Mouse (Mus musculus) large intestine, adult 2 months (tissue): ENCODE data around the gene Auts2. TPM values are rescaled to one million over a fixed set of nuclear protein-coding genes. Genes with fewer than 3 reads are reported as not detected.

Experiments
- DNase-seq: peaks from one replicate; pipeline ENCODE4 v3.0.0-alpha.2; 2012; ENCODE audit warnings: low read depth, low spot score
- WGBS: fragments of 180-500 bp; shearing (Covaris S2); methylation state at CpG from one replicate; pipeline ENCODE4 v1.1.7; 2018; 5-methylcytosine and 5-hydroxymethylcytosine counted together
- polyA plus RNA-seq: library from polyadenylated mRNA; depleted of rRNA; stranded (reverse); fragments of >200 nt; gene quantifications from 2 replicates; pipeline ENCODE4 v1.2.3, GENCODE M21; 2012

The Auts2 gene
- polyA plus RNA-seq, 1 experiment, result 5.9 TPM

DNA sequence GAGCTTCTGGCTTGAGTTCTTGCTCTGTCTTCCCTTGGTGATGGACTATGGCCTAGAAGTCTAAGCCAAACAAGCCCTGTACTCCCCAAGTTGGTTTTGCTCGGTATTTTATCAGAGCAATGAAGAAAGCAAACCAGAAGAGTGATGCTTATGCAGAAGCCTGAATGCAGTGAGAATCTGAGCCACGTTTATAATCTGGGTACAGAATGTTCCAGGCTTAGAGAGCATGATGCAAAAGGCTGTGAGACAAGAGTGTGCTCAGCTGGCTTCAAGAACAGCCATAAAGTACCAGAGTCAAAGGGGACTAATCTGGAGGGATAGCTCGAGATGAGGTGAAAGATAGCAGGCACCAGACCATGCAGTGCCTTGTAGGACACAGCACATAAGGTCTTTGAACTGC lies 205.5 kb downstream of the Auts2 start:
- 54% methylated on average over 3 of the region's 3 CpGs for WGBS
- no peak for DNase-seq

DNA sequence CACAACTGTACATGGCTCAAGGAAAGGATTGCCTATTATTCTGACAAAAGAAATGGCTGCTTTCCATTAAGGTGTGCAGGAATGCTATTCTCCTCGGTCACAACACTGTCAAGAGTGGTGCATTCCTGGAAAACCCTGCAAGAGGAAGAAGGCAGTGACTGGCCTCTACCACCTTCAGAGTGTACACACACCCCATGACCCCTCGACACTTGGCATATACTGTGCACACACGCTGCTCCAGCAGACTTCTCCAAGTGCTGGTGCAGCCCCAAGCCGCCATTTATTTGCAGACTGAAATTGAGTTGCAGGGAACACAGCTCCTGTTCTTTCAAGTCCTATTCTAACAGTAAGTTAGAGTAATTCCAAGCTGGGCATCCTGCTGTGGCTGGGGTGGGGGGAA lies 207.4 kb downstream of the Auts2 start:
- whole genome bisulfite sequencing, result 53% methylated on average over 4 of the region's 4 CpGs
- no peak for DNase-seq

DNA sequence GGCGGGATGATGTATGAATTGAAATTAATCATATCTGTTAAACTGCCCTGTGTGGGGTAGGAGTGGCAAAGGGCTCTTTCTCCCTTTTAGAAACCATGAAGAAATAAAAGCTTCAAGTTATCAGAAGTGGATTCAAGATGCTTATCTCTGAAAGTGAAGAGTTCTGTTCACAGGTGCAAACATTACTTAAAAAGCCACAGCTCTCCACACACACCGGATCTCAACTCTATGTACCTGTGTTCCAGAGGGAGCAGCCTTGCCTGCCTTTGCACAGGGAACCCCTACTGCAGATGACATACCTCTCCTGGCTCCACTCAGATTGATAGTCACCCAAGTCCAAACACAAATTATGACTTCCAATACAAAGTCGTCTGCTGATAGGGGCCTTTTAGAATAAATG lies 208.3 kb downstream of the Auts2 start:
- DNase-seq, result no peak
- WGBS, result 88% methylated on average over 3 of the region's 3 CpGs

DNA sequence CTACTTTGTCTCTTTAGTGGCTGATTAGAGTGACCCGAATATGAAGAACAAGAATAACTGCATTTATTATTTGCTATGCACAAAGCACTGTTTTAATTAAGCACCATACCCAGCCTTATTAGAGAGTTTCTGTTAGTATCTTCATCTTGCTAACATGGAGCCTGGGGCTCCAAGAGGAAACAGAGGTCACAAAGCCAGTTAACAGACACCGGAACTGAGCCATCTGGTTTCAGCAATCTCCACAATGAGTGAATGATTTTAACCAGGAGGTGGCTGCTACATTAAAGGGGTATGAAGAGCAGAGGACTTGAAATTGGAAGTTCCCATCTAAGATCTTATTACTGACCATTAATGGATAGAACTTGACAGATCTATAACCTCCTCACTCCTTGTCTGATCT lies 209.4 kb downstream of the Auts2 start:
- 89% methylated on average over 2 of the region's 2 CpGs for WGBS

DNA sequence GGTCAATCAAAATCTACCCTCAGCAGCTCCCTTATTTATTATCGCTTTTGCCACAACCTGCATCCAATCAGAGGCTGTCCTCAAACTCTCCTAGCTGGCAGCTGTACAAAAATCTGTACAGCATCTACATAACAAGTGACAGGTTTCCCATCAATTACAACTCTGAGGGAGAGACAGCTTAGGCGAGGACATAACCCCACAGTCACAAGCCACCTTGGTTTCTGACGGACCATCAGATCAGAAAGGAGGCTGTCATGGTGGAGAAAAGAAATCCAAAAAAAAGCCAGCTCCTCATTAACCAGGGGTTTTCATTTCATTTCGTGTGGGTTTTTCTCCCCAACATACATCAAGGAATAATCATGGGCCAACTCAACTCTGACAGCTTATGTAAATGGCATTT lies 210.6 kb downstream of the Auts2 start:
- no peak for DNase-seq
- WGBS, result 78% methylated on average over 4 of the region's 4 CpGs

More for the DNA sequence above, 209.4 kb downstream of the Auts2 start:
- no peak for DNase-seq

DNA sequence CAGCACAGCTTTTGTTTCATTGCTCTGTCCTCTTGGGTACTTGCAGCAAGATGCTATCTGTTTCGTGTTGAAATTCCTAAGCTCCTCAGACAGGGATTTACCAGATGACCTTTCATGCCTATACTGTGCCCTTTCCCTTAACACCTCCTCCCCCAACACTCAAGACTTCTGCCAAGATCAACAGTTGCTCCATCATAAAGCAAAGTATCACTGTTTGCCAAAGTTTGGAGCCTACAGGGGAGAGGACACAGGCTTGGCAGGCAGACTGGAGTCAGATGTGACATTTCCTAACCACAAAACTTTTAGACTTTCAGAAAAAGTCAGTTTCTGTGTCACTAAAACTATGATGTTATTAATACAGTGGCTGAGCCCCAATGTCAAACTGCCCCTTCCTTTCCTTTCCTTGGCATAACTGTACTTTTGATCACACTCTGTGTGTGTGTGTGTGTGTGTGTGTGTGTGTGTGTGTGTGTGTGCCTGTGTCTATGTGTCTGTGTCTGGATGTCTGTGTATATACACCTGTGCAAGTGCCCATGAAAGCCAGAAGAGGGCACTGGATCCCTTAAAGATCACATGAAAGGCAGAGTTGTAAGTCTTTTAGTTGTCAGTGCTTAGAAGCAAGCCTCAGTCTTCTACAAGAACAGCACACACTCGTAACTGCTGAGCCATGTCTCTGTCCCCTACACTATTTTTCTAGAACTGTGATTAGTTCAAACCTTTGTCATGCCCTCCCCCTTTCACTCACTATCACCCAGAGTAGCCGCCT lies 213.8 kb downstream of the Auts2 start:
- 65% methylated on average over 3 of the region's 3 CpGs for WGBS
- no peak for DNase-seq

DNA sequence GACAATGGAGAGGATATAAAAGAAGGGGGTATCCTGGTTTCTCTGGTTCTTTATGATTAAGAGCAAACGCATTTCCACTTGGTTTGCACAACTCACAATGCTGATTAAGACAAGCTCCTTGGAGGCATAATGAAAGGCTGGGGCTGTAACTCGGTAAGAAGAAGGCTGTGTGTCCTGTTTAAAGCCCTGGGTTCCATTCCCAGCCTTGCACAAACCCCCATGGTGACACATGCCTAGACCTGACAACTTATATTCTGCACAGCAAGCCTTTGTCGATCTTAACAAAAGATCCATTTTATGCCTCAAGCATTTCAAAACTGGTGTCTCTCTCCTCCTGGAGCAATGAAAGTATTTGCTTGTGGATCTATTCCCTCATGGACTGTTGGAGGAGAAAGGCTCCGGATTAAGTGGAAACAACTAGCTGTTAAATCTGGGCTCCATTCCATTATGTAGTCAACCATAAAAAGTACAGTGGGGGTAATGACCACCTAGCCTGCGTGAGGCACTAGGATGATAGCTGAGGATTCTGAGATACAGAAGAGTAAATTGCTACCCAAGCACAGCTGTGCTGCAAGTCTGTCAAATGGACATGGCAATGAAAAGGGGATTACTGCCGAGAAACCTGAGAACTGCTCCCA lies 218.8 kb downstream of the Auts2 start:
- DNase-seq, result no peak
- WGBS, result 62% methylated on average over 6 of the region's 6 CpGs

DNA sequence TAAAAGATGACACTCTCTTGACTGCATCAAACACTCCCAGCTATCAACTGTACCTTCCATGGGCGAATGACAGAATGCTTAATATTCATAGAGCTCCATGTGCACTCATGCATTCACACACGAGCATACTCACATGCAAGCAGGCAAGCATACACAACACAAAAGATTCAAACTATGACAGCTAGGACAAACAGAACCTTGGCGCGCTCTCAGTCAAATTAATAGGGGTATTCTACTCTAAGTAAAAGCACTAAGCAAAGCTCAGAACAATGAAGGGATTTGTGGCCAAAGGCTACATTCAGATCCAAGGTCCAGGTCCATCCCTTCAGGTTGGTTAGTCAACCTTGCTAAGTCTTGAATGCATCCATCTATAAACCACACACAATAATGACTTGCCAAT lies 219.5 kb downstream of the Auts2 start:
- 93% methylated on average over 4 of the region's 4 CpGs for whole genome bisulfite sequencing
- no peak for DNase-seq

DNA sequence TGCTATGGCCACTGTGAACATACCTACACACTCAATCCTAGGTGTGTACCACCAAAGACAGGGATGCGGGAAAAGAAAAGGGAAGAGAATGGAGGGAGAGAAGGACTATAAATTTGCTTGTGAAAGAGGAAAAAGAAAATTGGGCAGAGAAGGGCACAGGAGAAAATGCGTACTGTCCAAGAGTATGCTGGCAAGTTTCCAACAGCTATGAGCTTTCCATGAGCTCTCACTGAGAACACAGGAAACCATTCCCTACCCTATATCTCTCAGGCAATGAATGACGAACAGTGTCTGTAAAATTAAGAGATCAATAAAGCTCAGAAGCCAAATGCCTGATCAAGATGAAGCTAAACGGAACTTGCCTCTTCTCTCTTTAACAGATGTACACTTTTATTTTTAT lies 220.2 kb downstream of the Auts2 start:
- 76% methylated on average over 4 of the region's 4 CpGs for WGBS
- no peak for DNase-seq

DNA sequence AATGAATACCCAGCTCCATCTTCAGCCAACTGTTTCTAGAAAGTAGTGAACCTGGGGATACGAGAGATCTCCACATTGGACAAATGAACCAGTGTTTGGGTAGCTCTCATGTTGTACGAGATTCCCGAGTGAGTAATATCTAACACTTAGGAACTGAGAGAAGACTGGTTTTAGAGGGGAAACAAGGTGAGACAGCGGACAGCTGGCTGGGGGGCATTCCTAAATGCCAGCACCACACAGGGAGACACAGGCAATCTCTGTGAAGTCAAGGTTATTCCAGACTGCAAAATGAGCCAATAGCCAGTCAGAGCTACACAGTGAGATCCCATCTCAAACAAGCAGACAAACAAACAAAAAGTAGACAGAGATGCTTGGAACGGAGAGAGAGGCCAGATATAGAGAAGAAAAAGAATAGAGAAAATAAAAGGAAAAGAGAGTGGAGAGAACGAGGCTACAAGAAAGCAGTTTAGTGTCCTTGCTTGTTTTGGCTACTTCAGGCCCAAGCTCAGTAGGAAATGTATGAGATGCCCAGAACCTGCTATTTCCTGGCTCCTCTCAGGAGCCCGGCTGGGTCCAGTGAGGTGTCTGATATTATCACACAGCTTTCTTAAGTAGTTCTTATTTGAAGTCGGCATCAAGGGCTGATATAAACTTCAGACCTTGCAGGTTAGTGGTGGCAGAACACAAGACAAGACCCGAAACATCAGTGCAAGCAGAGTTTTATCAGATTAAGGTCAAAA lies 224.9 kb downstream of the Auts2 start:
- no peak for DNase-seq
- 87% methylated on average over 9 of the region's 9 CpGs for WGBS

DNA sequence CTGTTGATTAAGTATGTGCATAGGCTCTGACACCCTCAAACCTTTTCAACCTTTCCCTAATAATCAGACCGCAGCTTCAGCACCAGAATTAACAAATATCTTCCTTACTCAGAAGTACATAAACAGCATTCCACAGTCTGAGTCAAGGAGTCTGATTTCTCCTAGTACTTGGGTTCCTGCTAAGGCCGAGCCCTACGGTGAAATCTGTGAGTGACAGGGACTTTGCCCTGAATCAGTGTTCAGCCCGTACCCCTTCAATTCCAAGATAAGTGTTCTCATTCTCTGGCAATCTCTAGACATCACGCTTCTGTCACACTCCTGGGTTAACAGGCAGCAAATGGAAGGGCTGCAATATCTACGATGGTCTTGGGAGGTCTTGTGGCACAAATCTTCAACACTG lies 226.2 kb downstream of the Auts2 start:
- no peak for DNase-seq
- 85% methylated on average over 6 of the region's 6 CpGs for WGBS

DNA sequence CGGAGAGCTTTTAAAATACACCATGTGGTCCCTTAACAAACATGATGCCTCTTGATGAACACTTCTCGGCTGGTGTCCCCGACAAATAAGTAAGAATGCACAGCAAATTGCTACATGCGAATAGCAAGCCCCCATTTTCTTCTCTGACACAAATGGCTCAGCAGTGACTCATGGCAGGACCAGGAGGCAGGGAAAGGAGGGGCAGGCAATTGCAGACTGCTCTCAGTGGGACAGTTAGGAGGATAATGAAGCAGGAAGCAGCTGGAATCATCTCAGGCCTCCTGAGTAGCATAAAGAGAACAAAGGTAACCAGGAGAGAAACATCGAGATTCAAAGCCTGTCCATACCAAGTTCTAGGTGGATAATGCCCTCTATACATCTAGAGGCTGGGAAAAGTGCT lies 228.8 kb downstream of the Auts2 start:
- 86% methylated on average over 5 of the region's 5 CpGs for WGBS
- no peak for DNase-seq

DNA sequence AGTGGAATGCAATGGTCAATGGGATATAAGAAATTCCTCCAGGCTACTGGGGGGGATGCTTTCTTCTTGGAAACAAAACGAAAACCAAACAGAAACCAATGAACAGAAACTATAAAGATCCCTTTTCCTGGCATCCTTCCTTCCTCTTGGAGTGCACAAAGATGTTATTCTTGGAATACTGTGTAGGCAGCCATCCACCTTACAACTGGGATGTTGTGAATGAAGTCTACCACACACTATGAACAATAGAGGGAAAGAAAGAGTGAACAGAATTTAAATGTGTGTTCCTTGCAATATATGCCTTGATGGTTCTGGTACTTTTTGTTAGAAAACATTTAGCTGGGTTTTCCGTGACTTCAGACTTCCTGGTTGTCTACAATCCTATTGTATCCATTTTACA lies 236.1 kb downstream of the Auts2 start:
- no peak for DNase-seq
- 76% methylated on average over 2 of the region's 2 CpGs for WGBS

DNA sequence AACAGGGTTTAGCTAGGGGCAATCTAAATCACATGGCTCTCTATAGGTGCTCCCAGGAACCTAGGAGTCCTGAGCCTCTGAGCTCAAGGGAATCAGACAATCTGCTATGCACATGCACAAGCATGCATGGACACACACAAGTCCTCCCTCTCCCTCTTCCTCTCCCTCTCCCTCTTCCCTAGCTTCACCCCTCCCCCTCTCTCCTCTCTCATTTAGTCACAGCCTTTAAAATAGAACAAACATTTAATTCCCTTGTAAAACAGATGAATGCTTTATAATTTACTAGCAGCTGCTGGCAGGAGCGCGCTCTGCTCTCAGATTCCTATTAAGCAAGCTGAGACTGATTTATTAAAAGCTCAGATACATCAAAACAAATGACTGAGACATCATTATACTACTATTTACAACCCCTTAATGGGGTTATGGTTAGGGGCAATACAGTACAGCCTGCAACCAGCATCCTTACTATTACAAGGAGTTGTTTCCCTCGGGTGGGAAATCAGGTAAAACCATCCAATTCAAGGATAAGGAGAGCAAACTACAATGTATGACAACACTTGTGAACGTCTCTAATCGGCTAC lies 237.7 kb downstream of the Auts2 start:
- WGBS, result 43% methylated on average over 5 of the region's 5 CpGs
- no peak for DNase-seq

DNA sequence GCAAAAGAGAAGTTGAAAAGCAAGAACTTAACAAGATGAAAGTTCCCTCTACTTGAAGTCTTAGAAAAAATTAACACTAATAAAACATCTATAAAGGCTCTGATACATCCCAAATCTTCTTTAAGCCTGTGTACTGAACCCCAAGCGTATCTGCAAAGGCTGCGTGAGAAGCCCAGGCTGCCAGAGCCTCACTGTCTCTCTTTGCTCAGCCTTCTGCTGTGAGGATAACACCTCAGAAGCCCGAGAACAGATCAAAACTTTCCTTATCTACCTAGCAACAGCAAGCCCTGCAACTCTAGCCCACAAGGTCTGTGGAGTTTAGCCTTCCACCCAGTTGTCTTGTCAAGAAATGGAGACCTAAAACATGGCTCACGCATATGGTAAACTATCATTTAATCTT lies 240.4 kb downstream of the Auts2 start:
- WGBS, result 91% methylated on average over 4 of the region's 4 CpGs
- DNase-seq, result no peak

DNA sequence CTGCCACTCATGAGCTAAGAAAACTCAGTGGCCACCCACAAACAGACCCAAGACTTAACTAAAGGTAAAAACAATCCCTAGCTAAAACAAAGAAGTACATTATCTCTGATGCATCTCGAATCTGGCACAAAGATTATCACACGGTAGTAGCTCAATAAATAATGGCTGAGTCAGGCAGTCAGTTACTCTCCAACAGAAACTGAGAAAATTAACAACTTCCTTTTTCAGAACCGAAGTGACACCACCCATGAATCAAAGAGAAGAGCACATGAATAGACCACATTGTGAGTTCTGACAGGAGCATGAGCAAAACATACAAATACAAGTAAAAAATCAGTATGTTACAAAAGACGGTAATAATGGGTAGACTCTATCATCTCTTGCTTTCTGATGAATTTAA lies 242.3 kb downstream of the Auts2 start:
- WGBS, result 25% methylated on average over 4 of the region's 4 CpGs
- no peak for DNase-seq

DNA sequence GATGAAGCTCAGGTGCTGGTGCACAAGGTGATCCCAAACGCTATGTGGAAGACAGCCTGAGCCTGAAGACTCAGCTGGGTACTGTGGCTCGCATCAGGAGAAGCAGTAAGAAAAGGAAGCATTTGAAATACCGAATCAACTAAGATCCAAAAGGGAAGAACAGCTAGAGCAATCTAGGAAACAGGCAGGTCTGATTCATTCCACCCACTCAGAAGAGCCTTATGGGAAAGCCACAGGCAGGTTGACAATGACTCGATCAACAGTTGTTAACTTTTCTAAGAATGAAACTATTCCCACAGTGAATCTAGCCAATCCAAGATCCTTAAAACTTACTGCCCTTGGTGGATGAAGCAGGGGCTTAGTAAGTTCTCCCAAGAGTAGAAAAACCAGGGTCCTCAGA lies 243.4 kb downstream of the Auts2 start:
- no peak for DNase-seq
- WGBS, result 82% methylated on average over 4 of the region's 4 CpGs

DNA sequence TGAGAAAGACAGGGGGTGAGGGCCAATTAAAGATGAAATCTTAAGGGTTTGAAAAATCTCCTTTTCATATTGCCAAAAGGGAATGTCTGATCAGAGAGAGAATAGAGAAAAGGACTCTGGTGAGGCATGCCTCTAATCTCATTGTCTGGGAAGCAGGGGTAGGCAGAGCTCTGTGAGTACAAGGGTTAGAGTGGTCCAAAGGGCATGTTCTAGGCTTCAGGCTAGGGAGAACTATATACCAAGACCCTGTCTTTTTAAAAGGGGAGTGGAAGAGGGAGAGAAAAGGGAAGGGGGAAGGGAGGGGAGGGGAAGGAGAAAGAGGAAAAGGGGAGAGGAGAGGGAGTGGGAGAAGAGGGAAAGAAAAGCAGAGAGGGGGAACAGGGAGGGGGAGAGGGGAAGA lies 244.1 kb downstream of the Auts2 start:
- DNase-seq, result no peak

DNA sequence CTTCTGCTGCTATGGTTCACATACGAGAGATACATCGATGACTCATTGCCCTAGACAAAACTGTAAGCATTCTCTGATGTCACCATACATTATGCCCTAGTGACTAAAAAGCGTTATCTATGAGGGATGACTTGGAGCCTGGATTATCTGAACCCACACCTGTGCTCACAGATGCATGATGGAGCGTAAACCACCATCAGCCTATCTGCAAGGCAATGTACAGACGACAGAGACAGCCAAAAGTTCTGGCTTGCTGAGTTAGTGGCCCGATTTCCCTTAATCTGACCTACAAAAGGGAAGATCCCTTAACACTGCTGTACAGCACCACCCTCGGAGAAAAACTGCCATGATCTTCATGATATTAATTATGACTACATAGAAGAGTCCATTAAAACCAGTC lies 245.8 kb downstream of the Auts2 start:
- 93% methylated on average over 7 of the region's 7 CpGs for WGBS
- no peak for DNase-seq

DNA sequence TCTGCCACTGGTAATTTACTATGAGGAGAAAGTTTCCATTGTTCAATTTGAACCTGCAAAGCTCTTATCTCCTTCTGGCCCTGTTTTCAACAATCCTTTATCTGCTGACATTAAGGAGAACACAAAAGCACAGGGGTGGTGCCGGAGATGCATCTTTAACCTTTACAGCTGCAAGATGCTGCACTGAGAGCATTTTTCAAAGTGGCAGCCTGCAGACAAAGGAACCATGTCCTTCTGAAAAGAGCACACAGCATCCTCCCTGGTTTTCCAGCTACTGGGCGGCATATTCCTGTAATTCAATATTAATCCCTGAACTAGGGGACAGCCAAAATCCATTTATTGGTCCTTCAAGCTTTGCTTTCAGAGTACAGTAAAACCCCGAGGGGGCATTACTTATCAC lies 248.7 kb downstream of the Auts2 start:
- no peak for DNase-seq
- 77% methylated on average over 3 of the region's 3 CpGs for WGBS

DNA sequence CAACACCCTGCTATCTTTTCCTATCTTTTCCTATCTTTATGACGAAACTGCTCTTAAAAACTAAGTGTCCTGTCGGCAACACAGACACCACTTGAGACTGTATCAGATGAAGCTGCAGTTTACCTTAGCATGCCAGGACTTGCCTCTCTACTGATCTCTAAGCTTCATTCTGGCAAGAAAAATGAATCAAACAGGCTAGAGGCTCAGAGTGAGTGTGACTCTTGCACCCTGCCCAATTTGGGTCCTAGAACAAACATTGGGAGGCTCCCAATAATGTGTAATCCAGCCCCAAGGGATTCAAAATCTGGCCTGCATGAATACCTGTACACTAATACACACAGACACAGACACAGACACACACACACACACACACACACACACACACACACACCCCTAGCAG lies 250.2 kb downstream of the Auts2 start:
- 79% methylated on average over 2 of the region's 2 CpGs for WGBS

More for the DNA sequence above, 250.2 kb downstream of the Auts2 start:
- no peak for DNase-seq
